Mouse (Mus musculus) layer of hippocampus, adult 2 months (tissue): ENCODE measurements at regions not wholly inside any gene's neighbourhood (a gene's known extent, or its start where the extent isn't known, plus 50 kb on each side); places are given as distances from the start of the nearest gene placed in this dataset.

Experiments used
- DNase-seq, 2 experiments: peaks; one replicate each; pipeline ENCODE4 v3.0.0; 2022; ENCODE audit warnings: low spot score in 2 of 2
- H3K27ac ChIP-seq: fragments of 200-600 bp; 2 replicates; pipeline ENCODE4 v1.8.1; 2022
- H3K4me3 ChIP-seq: fragments of 200-600 bp; 2 replicates; pipeline ENCODE4 v1.8.1; 2022; ENCODE audit warnings: mild to moderate bottlenecking
- CTCF ChIP-seq: fragments of 200-600 bp; conservative IDR thresholded peaks from 2 replicates; pipeline ENCODE4 v1.8.1; 2022; ENCODE audit warnings: antibody characterized with exemption, mild to moderate bottlenecking, moderate library complexity

DNA sequence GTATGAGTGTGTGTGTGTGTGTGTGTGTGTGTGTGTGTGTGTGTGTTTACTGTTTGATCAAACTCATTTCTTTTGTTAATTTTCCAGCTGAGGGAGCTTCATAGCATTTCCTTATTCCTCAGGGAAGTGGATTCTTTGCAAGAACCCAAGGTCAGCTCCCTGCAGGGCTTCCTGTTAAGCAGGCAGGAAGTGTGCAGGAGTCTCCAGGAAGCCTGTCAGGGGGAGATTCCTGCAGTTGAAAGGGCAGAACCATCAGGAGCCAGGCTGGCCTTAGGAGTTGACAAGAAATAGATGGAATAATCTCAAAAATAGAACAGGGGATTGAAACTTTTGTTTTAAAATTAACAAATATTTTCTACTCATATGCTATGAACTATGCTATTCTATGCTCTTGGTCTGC lies 98.8 kb upstream of the Pabpc6 start:
- no peak for TF ChIP-seq CTCF
- Histone ChIP-seq H3K4me3 (no peak overlapping the region), H3K27ac (peak overlapping the region; percentile 82)
- no peak for DNase-seq

DNA sequence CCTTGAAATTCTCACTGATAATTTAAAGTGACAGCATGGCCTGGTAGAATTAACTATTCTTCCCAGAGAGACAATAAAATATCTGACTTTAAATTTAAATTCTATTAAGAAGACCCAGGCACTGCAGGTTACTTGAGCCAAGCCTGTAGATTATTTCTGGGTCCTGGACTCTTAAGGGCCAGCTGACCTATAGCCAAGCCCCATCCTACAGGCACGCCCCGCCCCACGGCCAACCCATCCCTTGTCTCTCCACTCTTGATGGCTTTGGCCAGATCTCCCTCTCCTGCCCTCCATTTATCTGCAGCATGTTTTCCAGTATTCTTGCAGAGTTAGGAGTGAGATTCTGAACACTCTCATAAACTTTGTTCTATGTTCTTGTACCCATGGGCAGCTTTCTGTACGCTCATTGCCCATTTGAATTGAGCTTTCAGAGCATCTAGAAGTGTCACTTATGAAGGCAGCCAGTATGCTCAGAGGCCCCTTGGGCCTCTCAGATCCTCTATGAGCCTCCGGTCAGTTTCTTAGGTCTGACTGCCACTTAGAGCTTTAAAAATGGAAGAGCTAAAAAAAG lies 96.2 kb upstream of the Pabpc6 start:
- Histone ChIP-seq H3K4me3 (no peak overlapping the region), H3K27ac (peak overlapping the region; percentile 92)
- DNase-seq, result no peak
- TF ChIP-seq CTCF, result no peak

DNA sequence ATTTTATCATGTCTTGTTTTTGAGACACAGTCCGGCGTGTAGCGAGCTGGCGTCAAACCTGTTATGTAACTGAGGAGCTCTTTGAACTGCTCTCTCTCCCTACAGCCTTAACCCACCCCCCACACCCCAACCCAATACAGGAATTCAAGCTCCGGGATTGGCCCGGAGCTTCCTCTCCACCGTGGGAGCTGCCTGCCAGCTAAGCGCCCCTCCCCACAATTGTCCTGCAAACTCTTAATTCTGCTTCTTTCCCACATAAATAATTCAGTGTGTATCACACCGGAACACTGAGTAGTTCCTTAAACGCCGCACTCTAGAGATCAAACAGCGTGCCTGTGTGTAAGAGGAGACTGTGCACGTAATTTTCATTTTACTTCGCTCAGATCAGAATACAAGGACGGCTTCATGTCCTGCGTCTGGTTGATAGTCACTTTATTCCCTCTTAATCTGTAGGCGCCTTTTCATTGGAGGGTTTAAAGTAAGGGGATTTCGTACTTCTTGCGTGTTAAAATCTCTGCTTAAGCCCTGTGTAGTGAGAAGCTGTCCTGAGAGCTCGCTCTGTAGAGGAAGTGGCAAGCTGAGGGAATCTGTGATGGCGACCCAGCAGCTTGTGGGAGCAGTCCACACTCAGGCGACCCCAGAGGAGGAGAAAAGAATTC lies 95.3 kb upstream of the Pabpc6 start:
- peak in 1 of 2 experiments; percentile 61 for DNase-seq
- TF ChIP-seq CTCF, result no peak
- peak overlapping the region; percentile 45 for H3K4me3 ChIP-seq
- peak overlapping the region; percentile 92 for H3K27ac ChIP-seq

DNA sequence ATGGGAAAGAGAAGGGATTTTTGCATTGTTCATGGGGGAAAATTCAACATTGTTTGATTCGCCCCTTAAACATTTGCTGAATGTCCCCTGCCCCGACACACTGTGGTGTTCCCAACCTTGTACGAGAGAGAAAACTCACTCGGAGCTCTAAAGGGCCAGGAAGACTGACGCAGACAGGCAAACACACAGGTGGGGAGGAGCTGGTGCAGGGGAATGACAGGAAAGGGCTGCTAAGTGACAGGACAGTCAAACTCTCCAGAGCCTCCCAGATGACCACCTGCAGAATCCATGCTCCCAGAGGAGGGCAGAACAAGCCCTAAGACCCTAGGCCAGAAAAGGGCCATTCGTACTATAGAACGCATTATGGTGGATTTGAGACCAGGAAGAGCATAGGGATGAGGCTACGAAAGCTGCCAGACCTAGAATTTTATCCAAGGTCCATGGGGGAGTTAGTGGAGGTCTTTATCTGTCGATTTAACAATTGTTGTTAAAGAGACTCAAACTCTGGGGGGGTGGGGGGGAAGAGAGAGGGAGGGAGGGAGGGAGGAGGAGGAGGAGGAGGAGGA lies 94.6 kb upstream of the Pabpc6 start:
- no peak for TF ChIP-seq CTCF
- Histone ChIP-seq H3K4me3 (peak overlapping the region; percentile 37), H3K27ac (peak overlapping the region; percentile 92)
- DNase-seq, result no peak

DNA sequence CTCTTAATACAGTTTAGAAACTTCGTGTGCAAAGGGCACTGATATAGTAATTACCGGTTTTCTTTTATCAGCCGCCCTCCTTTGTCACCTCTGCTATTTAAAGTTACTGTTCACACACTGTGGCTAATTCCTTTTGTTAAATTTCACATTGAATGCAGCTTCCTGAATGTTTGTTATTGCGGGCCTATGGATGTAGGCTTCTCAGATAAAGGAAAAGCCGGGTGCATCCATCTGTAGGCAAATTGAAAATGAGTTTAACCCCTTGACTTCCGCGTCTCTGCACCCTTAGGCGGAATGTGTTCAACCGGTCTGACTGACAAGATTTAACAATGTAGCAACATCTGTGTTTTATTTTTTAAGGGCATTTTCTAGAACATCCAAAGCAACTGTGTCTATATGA lies 93.6 kb upstream of the Pabpc6 start:
- no peak for DNase-seq
- TF ChIP-seq CTCF, result no peak
- H3K27ac ChIP-seq, result peak overlapping the region; percentile 92
- no peak overlapping the region for H3K4me3 ChIP-seq

DNA sequence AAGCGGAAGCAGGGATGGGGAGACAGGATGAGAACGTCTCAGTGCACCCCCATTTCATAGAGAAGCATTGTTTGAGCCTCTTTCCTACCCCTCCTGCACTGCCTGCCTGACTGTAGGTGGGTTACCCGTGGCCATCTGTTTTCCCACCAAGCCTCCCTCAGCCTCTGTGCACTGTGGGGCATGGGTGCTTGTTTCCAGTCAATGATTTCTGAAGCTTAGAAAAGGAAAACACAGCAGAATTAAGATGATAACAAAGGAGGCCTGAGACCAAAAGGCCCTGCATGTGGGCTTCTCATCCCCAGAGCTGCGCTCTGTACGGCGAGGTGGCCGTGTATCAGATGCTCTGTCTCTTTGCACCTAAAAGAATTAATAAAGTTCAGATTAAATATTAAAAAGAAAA lies 92.9 kb upstream of the Pabpc6 start:
- Histone ChIP-seq H3K27ac (peak overlapping the region; percentile 92), H3K4me3 (no peak overlapping the region)
- no peak for DNase-seq
- no peak for TF ChIP-seq CTCF

DNA sequence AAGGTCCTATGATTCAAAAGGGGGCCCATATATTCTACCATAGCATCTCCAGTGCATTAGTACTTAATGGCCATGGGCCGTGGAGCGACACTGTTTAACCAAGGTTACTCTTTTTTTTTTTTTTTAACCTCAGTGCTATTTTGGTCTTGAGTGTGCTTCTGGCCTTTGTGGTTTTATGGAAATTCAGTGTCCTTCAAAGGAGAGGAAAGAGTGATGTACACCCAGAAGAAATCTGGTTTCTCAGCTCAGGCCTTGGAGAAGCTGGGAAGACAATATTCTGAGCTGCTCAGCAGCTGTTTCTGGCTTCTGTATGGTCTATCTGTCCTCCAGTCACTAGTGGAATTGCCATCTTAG lies 91.2 kb upstream of the Pabpc6 start:
- DNase-seq, result no peak
- no peak for TF ChIP-seq CTCF
- no peak overlapping the region for H3K4me3 ChIP-seq
- H3K27ac ChIP-seq, result peak overlapping the region; percentile 79

DNA sequence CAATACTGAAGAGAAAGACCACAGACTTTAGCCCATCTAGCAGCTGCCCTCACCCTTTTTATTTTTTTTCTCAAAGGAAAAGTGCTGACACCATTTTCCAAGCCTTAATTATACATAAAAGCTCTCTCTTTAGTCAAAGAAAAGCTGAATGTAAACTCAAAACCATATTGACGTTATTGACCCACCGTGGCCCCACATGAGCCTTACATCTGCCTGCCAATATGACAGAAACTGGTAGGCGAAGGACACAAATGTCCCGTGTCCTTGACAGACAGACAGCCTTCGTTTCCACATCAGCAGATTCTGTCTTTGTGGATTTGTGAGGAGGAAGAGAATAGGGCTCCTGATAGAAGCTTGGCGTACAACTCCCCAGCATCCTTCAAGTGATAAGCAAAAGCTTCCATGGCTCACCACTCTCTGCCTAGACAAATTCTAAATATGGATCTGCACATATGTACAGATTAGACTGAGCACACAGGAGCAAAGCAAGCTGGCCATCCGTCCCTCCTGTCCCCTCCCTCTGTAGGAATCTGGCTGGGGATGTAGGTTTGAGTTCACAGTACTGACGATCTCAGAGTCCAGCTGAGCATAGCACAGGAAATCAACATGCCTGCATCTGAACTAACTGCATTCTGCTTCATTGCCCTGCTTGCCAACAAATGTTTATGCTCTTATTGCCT lies 90.6 kb upstream of the Pabpc6 start:
- Histone ChIP-seq H3K27ac (peak overlapping the region; percentile 79), H3K4me3 (no peak overlapping the region)
- no peak for TF ChIP-seq CTCF
- DNase-seq, result no peak

DNA sequence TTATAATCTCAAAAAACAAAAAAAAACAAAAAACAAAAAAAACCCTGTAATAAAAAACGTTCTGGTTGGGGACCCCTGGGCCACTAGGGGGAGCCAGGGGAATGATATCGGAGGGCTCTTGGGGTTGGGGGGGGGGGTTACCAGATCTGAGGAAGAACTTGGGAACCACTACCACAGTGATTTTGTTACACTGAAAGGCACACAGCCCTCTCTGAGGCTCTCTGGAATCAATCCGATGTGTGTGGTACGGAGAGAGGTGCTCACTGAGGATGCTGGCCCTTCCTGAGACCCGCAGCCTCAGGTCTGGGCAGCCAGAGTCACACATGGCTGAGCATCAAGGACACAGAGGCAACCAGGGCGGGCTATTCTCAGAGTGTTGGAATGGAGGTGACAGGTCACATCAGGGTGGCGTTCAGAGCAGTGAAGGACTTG lies 89.9 kb upstream of the Pabpc6 start:
- DNase-seq, result peak; percentile 34 to 63
- Histone ChIP-seq H3K4me3 (no peak overlapping the region), H3K27ac (peak overlapping the region; percentile 79)
- peak; percentile 81 for TF ChIP-seq CTCF

DNA sequence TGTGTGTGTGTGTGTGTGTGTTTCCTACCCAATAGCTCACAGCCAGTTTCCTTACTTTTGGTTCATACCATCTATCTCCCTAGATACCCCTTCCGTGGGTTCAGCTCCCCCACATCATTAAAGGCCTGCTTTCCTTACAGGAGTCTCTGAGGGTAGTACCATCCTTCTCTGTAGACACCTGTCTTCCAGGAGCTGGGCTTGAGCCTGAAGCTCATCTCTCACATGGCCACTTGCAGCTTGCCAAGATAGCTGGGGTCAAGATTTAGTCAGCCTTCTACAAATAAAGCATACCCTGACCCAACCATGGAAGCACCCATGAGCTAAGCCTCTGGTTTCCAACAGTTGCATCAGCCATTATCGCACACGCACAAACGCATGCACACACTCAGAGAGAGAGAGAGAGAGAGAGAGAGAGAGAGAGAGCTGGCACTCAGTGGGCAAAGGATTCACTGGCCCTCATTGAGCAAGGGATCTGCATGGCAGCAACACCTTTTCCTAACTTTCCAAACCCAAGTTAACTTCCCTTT lies 88.3 kb upstream of the Pabpc6 start:
- Histone ChIP-seq H3K27ac (peak overlapping the region; percentile 29; the same call in 1 of the 2 replicates), H3K4me3 (no peak overlapping the region)
- TF ChIP-seq CTCF, result no peak
- no peak for DNase-seq

DNA sequence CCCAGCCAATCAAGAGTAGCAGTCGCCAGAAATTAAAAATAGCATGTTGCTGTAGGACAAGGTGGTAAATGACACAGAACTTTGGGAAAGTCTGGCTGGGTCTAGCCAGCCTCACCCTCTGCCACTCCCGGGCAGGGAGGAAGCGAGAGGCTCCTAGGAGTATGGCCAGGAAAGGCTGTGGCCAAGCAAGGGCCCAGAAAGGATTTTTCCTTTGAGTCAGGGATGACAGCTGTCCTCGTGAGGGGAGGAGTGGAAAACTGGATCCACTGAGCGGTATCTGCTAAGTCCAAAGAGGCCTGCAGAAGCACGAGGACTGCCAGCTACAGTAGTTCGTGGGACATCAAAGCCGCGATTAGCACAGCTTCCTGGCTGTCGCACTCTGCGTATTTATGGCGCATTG lies 87.2 kb upstream of the Pabpc6 start:
- Histone ChIP-seq H3K27ac (peak overlapping the region; percentile 71), H3K4me3 (no peak overlapping the region)
- TF ChIP-seq CTCF, result no peak
- DNase-seq, result no peak

DNA sequence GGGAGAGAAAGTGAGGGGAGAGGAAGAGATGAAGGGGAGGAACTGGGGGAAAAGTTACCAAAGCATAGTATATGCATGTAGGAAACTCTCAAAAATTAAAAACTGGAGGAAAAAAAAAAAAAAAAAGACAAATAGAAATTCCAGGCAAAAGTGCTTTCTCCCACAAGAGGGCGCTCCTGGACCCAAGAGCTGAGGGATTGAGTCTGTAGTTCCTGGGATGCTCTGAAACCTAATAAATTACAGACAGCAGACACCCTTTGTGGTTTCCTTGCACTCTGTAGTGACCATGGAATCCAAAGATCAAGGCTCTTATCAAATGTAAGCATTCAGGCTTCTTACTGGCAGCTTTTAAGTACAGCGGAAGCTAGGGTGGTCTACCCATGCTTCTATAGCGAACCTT lies 86.7 kb upstream of the Pabpc6 start:
- H3K4me3 ChIP-seq, result no peak overlapping the region
- peak overlapping the region; percentile 71 for H3K27ac ChIP-seq
- DNase-seq, result peak; percentile 42 to 84
- peak; percentile 92 for TF ChIP-seq CTCF

DNA sequence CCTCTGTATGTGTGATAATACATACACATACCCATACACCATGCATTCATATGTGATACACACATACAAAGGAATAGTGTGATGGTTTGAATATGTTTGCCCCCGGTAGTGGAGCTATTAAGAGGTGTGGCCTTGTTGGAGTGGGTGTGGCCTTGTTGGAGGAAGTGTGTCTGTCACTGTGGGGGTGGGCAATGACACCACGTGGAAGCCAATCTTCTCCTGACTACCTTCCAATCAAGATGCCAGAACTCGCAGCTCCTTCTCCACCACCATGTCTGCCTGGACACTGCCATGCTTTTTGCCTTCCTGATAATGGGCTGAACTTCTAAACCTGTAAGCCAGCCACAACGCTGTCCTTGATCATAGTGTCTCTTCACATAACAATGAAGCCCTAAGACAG lies 86.1 kb upstream of the Pabpc6 start:
- TF ChIP-seq CTCF, result no peak
- no peak overlapping the region for H3K4me3 ChIP-seq
- no peak for DNase-seq
- H3K27ac ChIP-seq, result peak overlapping the region; percentile 49; the same call in 1 of the 2 replicates
